24 mouse cellular contexts compared by ENCODE assay signal in the genomic region with DNA sequence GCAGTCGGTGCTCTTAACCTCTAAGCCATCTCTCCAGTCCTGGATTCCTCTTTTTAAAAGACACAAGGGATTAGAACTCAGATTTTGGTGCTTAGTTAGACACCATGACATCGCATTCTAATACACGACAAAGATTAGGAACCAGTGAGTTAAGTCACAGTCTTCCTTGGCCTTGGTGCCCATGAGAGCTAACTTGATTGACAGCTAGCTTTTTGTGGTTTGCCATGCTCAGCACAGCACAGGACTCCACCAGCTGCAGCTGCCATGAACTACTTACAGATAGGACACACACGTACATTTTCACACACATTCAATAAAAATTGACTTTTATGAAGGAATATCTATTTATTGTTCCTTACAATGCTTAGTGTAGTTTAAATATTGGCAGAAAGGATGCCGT.
"Had no signal": no experiment of that assay in that cellular context is flagged by ENCODE, and none has a peak within 500 bp of the region (broad histone marks: within the 10 kb centered on the region; RNA-seq: fewer than 3 reads in every experiment).

No protein-coding gene starts in this region.

- H3K27ac ChIP-seq: heart, embryonic 10.5 days; hindbrain, embryonic 13.5 days; hindbrain, embryonic 15.5 days; hindbrain, postnatal 0 days; kidney, embryonic 15.5 days; kidney, postnatal 0 days; left cerebral cortex, adult 2 months; limb, embryonic 10.5 days; limb, embryonic 12.5 days had no signal

- H3K9ac ChIP-seq: heart, embryonic 12.5 days; hindbrain, embryonic 13.5 days; hindbrain, embryonic 15.5 days; kidney, embryonic 15.5 days; limb, embryonic 12.5 days had no signal

- H3K27me3 ChIP-seq: heart, embryonic 12.5 days; hindbrain, embryonic 13.5 days; hindbrain, embryonic 15.5 days; kidney, embryonic 15.5 days; limb, embryonic 12.5 days had no signal

- H3K36me3 ChIP-seq: heart, embryonic 10.5 days; heart, embryonic 12.5 days; hindbrain, embryonic 13.5 days; hindbrain, embryonic 15.5 days; kidney, embryonic 15.5 days; limb, embryonic 10.5 days; limb, embryonic 12.5 days had no signal

- ATAC-seq: hindbrain, postnatal 0 days; intestine, embryonic 16.5 days had no signal

- DNase-seq: gastrocnemius, postnatal 14 days; gastrocnemius, postnatal 36 days; heart, adult 11 months; heart, postnatal 10 days; heart, postnatal 4 days; kidney, adult 11 months; kidney, adult 2 months; kidney, adult 9 months; kidney, postnatal 14 days; kidney, postnatal 36 days; layer of hippocampus, adult 9-11 months; layer of hippocampus, postnatal 36 days; liver had no signal

- H3K4me3 ChIP-seq: heart, embryonic 10.5 days; heart, embryonic 12.5 days; hindbrain, embryonic 13.5 days; hindbrain, embryonic 15.5 days; kidney, embryonic 15.5 days; left cerebral cortex, adult 2 months; limb, embryonic 10.5 days; limb, embryonic 12.5 days had no signal

- H3K4me1 ChIP-seq: heart, embryonic 12.5 days; hindbrain, embryonic 15.5 days; kidney, embryonic 15.5 days had no signal
